Mouse (Mus musculus) neural tube, embryonic 10.5 days (tissue): ENCODE measurements around the gene Gnb2.

ENCODE experiments used
- DNase-seq: peaks from one replicate; pipeline ENCODE4 v3.0.0-alpha.2; 2017; ENCODE audit warnings: low spot score; ENCODE audit errors: extremely low spot score

The Gnb2 gene

GRCm38 (mm10) chr5:137540991-137541390, 7.7 kb upstream of the Gnb2 start:
- no peak for DNase-seq

DNA sequence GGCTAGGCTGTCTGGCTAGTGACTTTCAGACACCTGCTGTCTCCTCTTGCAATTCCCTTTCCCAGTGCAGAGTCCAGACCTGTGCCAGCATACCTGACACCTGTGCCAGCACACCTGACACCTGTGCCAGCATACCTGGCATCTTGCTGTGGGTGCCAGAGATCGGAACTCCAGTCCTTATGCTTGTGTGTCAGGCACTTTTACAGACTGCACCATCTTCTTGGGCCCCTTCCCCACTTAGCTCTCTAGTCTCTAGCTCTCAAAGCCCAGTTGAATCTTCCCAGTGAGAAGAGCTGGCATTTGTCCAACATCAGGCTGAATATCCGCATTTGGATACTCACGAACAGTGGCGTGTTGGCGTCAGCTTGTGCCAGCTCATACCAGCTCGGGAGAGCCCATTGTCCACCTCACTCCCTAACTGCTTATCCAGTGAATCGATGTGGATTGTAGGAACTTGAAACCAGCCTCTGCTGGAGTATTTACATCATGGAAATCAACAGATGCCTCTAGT, 6.0 kb upstream of the Gnb2 start:
- no peak for DNase-seq

DNA sequence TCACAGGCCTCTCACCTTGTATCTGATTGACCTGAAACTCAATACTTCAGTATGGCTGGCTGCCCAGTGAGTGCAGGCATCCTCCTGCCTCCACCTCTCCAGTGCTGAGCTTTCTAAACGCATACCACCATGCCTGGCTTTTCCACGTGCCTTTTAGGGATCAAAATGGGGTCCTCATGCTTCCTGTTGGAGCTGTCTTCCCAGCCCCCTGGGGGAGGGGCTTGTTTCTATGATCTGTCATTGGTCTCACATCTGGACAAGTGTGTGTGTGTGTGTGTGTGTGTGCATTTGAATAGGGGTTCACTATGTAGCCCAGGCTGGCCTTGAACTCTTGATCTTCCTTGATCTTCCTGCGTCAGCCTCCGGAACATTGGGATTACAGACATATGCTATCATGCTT, 4.2 kb upstream of the Gnb2 start:
- no peak for DNase-seq

DNA sequence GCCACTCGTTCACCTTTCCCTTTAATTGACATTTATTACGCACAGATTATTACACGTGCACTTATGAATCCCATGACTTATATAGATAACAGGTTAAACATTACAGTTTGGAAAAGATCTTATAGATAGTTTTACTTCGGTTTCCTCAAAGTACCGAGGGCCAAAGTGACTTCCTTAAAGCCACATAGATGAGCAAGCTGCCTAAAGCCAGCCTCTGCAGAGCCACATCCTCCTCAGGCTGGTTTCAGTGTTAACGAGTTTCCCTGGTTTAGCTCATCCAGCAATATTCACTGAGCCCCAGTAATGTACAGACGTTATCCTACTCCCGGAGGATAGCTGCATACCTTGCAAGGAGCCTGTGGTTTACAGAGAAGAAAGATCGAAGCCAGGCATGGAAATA, 2.0 kb upstream of the Gnb2 start:
- no peak for DNase-seq

GRCm38 (mm10) chr5:137534762-137535161, 1.5 kb upstream of the Gnb2 start:
- DNase-seq, result no peak

- no peak for DNase-seq
Measured at GRCm38 (mm10) chr5:137532808-137533116, 548 bp downstream of the Gnb2 start.

GRCm38 (mm10) chr5:137532131-137532807, 1.0 kb downstream of the Gnb2 start:
- DNase-seq, result peak; percentile 58

GRCm38 (mm10) chr5:137531414-137532130, 1.7 kb downstream of the Gnb2 start:
- DNase-seq, result peak; percentile 83

DNA sequence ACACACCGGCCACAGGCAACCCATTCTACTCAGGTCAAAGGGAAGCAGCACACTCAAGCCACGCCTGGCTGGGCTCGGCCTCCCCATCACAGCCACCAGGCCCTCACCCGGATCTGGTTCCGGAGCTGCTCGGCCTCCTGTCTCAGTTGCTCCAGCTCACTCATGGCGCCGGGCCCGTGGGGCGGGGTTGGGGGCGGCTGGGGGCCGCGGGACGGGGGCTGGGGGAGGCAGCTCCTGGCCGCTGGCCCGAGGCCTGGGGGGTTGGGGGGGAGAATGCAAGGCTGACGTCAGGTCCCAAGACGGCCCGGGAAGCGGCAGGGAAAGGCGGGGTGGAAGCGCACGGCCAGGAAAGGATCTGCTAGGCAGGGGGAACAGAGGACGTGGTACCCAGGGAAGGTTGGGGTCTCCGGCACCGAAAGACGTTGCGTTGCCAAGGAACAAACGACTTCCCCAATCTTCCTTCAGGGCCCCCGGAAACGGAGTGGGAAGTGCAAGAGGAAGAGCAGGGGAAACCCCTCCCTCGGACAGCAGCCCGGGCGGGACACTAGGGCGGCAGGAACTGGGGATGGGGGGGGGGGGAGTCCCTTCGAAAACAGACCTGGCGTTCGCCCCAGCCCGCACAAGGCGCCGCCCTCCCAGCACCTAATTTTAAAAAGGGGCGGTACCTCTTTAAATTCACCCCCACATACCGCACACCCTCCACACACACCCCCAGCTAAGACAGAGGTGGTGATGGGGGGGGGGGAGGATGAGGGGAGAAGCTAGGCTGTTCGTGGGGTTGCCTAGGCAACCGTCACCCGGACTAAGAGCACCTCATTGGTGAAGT, 2.5 kb downstream of the Gnb2 start:
- DNase-seq, result peak; percentile 60

GRCm38 (mm10) chr5:137530075-137530474, 3.2 kb downstream of the Gnb2 start:
- DNase-seq, result no peak

GRCm38 (mm10) chr5:137529221-137529995, 3.9 kb downstream of the Gnb2 start:
- no peak for DNase-seq

GRCm38 (mm10) chr5:137528247-137528968, 4.9 kb downstream of the Gnb2 start:
- DNase-seq, result no peak

DNA sequence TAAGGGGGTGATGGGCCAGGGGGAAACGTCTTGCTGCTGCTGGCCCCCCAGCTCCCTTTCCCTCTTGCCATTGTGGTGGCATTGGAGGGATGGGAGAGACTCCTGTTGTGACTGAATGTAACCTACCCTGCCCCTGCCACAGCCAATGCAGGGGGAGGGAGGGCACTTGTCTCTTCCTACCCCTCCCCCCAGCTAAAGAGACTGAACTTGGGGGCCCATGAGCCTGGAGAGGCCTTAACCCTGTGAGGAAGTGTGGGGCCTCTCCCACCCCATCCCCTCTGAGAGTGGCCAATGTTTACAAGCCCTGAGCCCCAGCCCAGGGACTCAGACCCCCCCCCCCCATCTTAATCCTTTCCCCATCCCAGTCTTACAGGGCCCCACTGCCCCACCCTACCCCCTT, 5.9 kb downstream of the Gnb2 start:
- DNase-seq, result no peak

DNA sequence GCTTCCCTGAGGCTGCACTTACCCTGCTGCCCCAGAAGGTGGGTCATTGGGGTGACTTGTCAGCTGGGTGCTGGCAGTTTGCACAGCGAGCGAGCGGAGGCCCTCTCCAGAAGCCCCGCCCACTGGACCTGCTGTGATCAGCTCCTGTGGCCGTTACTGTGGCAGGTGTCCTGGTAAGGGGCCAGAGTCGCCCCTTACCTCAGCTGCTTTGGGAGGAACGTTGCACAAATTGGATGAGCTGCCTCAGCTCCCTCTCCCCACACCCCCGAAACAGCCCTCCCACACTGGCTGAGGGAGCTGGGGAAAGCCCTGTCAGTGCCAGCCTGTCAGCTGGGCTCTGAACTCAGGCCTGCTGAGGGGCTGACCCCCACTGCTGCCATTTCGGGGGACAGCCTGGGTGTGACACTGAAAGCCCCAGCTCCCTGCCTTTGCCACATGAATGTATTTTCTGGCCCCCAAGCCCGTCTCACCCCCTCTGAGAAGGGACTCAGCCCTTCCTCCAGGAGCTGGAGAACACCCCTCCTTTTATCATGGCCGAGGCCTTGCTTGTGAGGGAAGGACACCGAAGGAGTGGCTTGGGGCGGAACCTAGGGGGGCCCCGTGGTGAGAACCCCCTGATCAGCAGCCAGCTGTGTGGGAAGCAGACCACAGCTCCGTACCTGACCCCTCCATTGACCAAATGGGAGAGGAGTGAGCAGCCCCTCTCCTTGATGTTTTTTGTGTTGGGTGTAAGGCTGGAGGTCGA, 6.9 kb downstream of the Gnb2 start:
- no peak for DNase-seq

DNA sequence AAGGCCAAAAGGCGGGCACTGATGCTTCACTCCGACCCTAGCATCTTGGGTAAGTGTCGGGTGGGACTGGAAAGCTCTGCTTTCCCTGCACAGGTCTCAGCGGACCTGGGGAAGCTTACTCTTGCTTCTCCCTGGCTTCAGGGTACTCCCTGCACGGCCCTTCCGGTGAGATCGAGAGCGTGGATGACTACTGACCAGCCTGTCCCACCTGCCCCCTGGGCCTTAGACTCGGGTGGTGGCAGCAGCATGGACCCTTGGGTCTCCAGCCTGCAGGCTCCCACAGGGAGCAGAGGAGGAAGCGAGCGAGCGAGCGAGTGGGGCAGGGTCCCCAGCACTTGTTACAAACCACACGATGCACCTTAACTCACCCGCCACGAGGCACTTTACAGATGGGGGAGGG, 7.8 kb downstream of the Gnb2 start:
- DNase-seq, result no peak

DNA sequence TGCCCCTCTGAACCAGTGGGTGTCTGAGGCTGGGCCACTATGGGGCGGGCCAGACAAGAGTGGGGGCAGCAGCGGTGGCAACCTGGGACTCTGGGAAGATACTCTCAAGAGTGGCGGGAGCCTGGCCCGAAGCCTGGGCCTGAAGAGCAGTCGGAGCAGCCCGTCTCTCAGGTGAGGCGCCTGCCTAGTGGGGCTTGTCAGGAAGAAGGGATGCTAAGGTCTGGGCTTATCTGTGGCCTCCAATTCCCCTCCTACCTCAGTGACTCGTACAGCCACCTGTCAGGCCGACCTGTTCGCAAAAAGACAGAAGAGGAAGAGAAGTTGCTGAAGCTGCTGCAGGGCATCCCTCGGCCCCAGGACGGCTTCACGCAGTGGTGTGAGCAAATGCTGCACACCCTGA, 8.6 kb downstream of the Gnb2 start:
- DNase-seq, result no peak

DNA sequence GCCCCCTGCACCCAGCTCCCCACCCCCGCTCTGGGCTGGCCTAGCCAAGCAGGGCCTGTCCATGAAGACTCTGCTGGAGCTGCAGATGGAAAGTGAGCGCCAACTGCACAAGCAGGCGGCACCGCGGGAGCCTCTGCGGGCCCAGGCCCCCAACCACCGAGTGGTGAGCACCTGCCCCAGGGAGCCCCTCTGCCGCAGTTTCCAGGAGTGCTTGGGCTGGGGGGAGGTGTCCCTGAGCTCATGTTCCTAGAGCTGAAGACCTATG, 9.1 kb downstream of the Gnb2 start:
- DNase-seq, result no peak

DNA sequence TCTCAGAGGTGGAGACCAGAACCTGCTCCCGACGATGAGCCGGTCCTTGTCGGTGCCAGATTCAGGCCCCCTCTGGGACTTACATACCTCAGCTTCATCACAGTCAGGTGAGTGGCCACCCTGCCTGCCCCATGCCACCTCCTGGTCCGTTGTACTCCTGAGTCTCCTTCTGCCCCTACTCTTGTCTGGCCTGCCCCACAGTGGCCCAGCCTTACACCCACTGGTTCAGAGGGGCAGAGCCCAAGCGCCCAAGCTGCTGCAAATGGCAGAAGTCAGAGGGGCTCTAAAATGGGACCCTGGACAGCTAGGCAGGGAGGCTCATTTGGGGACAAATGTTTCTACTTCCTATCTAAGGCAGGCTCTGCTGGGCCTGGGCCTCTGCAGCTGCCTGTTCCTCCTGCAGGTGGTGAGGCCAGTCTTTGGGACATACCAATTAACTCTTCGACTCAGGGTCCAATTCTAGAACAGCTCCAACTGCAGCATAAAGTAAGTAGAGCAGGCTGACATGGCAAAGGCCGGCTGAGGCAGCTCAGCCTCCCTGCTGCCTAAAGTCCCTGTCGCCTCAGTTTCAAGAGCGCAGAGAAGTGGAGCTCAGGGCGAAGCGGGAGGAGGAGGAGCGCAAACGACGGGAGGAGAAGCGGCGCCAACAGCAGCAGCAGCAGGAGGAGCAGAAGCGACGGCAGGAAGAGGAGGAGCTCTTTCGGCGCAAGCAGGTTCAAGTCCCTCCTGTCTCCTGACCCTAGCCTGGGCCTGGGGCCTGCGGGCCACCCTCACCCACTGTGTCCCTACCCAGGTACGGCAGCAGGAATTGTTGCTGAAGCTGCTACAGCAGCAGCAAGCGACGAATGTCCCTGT, 9.7 kb downstream of the Gnb2 start:
- DNase-seq, result no peak

DNA sequence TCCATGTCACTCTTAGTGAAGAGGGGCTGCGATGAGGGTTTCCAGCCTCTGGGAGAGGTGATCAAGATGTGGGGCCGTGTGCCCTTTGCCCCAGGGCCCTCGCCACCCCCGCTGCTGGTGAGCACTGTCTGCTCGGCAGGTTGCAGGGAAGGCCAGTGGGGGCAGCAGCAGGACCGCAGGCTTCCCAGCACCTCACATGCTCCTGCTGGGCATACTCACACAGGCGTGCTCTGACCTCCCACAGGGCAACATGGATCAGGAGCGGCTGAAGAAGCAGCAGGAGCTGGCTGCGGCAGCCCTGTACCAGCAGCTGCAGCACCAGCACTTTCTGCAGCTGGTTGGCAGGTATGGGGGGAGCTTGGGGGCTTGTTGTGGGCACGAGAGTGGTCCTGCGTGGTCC, 10.6 kb downstream of the Gnb2 start:
- DNase-seq, result no peak
